Mouse (Mus musculus): ENCODE measurements around the gene Trpc6. TPM values are rescaled to one million over a fixed set of nuclear protein-coding genes. Genes with fewer than 3 reads are reported as not detected.

The Trpc6 gene
- polyA plus RNA-seq, 1 experiment = not detected

DNA sequence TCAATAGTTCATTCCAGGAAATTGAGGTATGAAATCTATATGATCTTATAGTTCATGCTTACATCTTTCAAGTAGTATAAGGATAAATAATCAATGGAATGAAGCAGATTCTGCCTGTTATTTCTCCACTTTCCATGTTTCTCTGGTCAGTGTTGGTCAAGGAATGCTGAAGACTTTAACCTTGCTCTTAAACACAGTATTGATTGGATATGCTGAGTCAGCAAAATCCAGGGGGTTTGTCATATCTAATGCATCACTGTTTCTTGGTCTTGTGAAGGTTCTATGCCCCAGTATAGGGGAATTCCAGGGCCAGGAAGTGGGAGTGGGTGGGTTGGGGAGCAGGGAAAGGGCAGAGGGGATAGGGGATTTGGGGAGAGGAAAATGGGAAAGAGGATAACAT, 111.4 kb downstream of the Trpc6 start:
- Histone ChIP-seq H3K4me1 (ENCODE audit: control insufficient read depth, insufficient read depth, low read length) (no peaks in the 10 kb centered on the region), H3K27ac (ENCODE audit: insufficient read depth, low read depth, low read length) (no peak overlapping the region), H3K4me3 (ENCODE audit: insufficient read depth, low read length) (no peak overlapping the region)
- no peak for TF ChIP-seq CTCF (IDR thresholded peaks at IDR 0.05; ENCODE audit: low read depth, low read length)
- no peak for TF ChIP-seq POLR2A (IDR thresholded peaks at IDR 0.05; ENCODE audit: borderline replicate concordance, low read depth, low read length)

- no peak for TF ChIP-seq POLR2A (IDR thresholded peaks at IDR 0.05; ENCODE audit: borderline replicate concordance, low read depth, low read length)
- TF ChIP-seq CTCF (IDR thresholded peaks at IDR 0.05; ENCODE audit: low read depth, low read length) = no peak
Measured at GRCm38 (mm10) chr9:8672944-8673343, 129.0 kb downstream of the Trpc6 start.

GRCm38 (mm10) chr9:8676607-8677006, 132.7 kb downstream of the Trpc6 start:
- no peak for TF ChIP-seq CTCF (IDR thresholded peaks at IDR 0.05; ENCODE audit: low read depth, low read length)
- TF ChIP-seq POLR2A (IDR thresholded peaks at IDR 0.05; ENCODE audit: borderline replicate concordance, low read depth, low read length) = no peak
- no peak overlapping the region for H3K4me3 ChIP-seq (ENCODE audit: insufficient read depth, low read length)
- no peaks in the 10 kb centered on the region for H3K4me1 ChIP-seq (ENCODE audit: control insufficient read depth, insufficient read depth, low read length)
- H3K27ac ChIP-seq (ENCODE audit: insufficient read depth, low read depth, low read length) = no peak overlapping the region

More at GRCm38 (mm10) chr9:8672944-8673343, 129.0 kb downstream of the Trpc6 start:
- Histone ChIP-seq H3K4me3 (ENCODE audit: insufficient read depth, low read length) (no peak overlapping the region), H3K4me1 (ENCODE audit: control insufficient read depth, insufficient read depth, low read length) (no peaks in the 10 kb centered on the region), H3K27ac (ENCODE audit: insufficient read depth, low read depth, low read length) (no peak overlapping the region)

DNA sequence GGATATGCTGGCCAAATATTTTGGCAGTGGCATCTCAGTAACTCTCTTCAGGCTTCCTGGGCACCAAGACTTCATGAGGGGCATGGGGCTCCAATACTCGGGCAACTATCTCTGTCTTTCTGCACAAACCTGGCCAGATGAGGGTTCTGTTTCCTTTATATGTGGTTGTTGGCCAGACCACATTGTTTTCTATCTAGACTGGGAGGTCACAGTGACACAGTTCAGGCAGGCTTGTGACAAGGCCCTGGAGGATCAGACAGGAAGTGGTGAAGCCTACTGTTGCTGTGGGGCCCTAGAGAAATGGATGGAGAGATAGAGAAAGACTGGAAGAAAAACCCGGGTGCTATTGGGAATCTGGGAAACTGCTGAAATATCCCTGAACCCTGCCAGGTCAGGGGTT, 149.2 kb downstream of the Trpc6 start:
- H3K27ac ChIP-seq (ENCODE audit: insufficient read depth, low read depth, low read length) = no peak overlapping the region
- no peak overlapping the region for H3K4me3 ChIP-seq (ENCODE audit: insufficient read depth, low read length)
- TF ChIP-seq POLR2A (IDR thresholded peaks at IDR 0.05; ENCODE audit: borderline replicate concordance, low read depth, low read length) (no peak), CTCF (IDR thresholded peaks at IDR 0.05; ENCODE audit: low read depth, low read length) (no peak)
- H3K4me1 ChIP-seq (ENCODE audit: control insufficient read depth, insufficient read depth, low read length) = no peaks in the 10 kb centered on the region

- TF ChIP-seq CTCF (IDR thresholded peaks at IDR 0.05; ENCODE audit: low read depth, low read length) (0 out of 2 replicates have a peak, but pooled peaks have one; percentile 33), POLR2A (IDR thresholded peaks at IDR 0.05; ENCODE audit: borderline replicate concordance, low read depth, low read length) (no peak)
- Histone ChIP-seq H3K4me3 (ENCODE audit: insufficient read depth, low read length) (no peak overlapping the region), H3K4me1 (ENCODE audit: control insufficient read depth, insufficient read depth, low read length) (no peaks in the 10 kb centered on the region)
Measured at GRCm38 (mm10) chr9:8700669-8701068, 156.7 kb downstream of the Trpc6 start.

DNA sequence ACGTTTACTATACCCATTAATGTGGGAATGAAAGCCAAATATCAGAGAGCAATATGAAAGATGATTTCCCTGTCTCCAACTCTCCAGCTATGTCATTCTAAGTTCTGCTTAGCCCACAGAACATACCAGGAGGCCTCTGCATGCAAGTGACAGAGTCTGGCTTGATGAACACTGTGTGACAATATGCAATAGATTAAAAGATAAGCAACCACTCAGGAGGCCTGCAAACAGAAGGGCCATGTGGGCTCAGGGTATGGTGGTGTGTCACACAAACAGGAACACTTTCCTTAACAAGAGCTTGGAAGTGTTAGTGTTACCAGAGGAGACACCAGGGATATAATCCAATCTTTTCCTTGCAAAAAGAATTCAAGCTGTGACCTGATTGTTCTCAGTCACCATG, 159.6 kb downstream of the Trpc6 start:
- TF ChIP-seq CTCF (IDR thresholded peaks at IDR 0.05; ENCODE audit: low read depth, low read length) (no peak), POLR2A (IDR thresholded peaks at IDR 0.05; ENCODE audit: borderline replicate concordance, low read depth, low read length) (no peak)
- no peaks in the 10 kb centered on the region for H3K4me1 ChIP-seq (ENCODE audit: control insufficient read depth, insufficient read depth, low read length)
- H3K4me3 ChIP-seq (ENCODE audit: insufficient read depth, low read length) = no peak overlapping the region
- H3K27ac ChIP-seq (ENCODE audit: insufficient read depth, low read depth, low read length) = no peak overlapping the region

More at GRCm38 (mm10) chr9:8700669-8701068, 156.7 kb downstream of the Trpc6 start:
- no peak overlapping the region for H3K27ac ChIP-seq (ENCODE audit: insufficient read depth, low read depth, low read length)

GRCm38 (mm10) chr9:8703956-8704355, 160.0 kb downstream of the Trpc6 start:
- Histone ChIP-seq H3K27ac (ENCODE audit: insufficient read depth, low read depth, low read length) (no peak overlapping the region), H3K4me3 (ENCODE audit: insufficient read depth, low read length) (no peak overlapping the region), H3K4me1 (ENCODE audit: control insufficient read depth, insufficient read depth, low read length) (no peaks in the 10 kb centered on the region)
- TF ChIP-seq CTCF (IDR thresholded peaks at IDR 0.05; ENCODE audit: low read depth, low read length) (no peak), POLR2A (IDR thresholded peaks at IDR 0.05; ENCODE audit: borderline replicate concordance, low read depth, low read length) (no peak)

DNA sequence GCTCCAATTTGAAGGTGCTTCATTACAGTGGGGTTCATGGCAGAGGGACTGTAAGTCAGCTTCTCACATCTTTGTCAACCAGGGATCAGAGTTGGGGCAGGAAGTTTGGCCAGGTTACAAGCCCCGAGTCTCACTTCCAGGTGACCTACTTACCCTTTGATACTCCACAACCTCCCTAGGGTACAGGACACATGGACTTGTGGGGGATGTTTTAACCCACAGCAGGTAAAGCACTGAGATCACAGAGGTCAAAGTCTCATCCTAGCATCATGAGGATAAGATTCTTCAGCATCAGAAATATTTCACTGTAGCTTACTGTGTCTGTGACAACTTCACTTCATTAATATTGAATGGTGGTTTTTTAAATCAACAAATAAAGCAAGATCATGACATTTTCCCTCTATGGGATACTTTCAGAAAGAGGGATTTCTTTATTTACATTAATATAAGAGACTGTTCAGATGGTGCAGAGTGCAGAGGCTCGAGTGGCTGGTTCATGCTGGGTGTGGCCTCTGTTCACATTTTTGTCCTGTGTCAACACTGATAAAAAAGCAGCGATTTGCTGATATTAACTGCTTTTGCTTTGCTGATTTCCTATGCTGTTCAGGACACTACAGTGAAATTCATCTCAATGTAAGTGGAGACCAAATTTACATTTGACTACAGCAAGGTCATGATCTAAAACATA, 166.3 kb downstream of the Trpc6 start:
- Histone ChIP-seq H3K4me3 (ENCODE audit: insufficient read depth, low read length) (no peak overlapping the region), H3K4me1 (ENCODE audit: control insufficient read depth, insufficient read depth, low read length) (no peaks in the 10 kb centered on the region), H3K27ac (ENCODE audit: insufficient read depth, low read depth, low read length) (no peak overlapping the region)
- TF ChIP-seq CTCF (IDR thresholded peaks at IDR 0.05; ENCODE audit: low read depth, low read length) (no peak), POLR2A (IDR thresholded peaks at IDR 0.05; ENCODE audit: borderline replicate concordance, low read depth, low read length) (no peak)

DNA sequence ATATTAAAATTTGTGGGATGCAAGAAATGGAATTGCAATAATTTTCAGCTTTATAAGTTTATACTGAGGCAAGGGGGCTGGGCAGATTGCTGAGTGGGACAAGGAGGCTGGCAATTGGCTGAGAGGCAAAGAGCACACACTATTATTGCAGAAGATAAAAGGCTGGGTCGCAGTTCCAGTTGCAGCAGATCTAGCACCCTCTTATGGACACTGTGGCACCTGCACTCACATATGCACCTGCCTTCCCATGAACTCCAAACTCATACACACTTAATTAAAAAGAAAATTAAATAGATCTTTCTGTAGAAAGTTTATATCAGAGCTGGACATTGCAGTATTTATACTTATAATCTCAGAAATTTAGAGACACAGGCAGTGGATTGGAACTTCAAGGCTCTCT, 175.1 kb downstream of the Trpc6 start:
- Histone ChIP-seq H3K27ac (ENCODE audit: insufficient read depth, low read depth, low read length) (no peak overlapping the region), H3K4me1 (ENCODE audit: control insufficient read depth, insufficient read depth, low read length) (no peaks in the 10 kb centered on the region), H3K4me3 (ENCODE audit: insufficient read depth, low read length) (no peak overlapping the region)
- TF ChIP-seq CTCF (IDR thresholded peaks at IDR 0.05; ENCODE audit: low read depth, low read length) = no peak
- no peak for TF ChIP-seq POLR2A (IDR thresholded peaks at IDR 0.05; ENCODE audit: borderline replicate concordance, low read depth, low read length)

DNA sequence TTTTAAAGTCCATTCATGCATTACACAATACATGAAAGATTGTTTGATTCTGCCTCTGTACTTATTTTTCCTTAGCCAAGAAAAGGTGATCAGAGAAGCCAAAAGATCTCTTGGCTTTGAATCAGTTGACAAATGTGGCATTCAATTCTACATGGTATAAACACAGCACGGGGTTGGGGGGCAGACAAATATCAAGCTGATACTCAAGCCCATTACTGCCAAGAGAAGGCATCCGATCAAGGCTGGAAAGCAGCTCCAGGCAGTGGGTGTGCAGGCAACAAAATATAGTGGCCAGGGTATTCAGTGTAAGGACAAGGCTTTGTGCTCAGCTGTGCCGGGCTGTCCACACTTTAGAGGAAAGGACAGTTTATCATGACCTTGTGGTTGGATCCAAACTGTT, 185.1 kb downstream of the Trpc6 start:
- H3K27ac ChIP-seq (ENCODE audit: insufficient read depth, low read depth, low read length) = no peak overlapping the region
- no peaks in the 10 kb centered on the region for H3K4me1 ChIP-seq (ENCODE audit: control insufficient read depth, insufficient read depth, low read length)
- H3K4me3 ChIP-seq (ENCODE audit: insufficient read depth, low read length) = no peak overlapping the region
- TF ChIP-seq CTCF (IDR thresholded peaks at IDR 0.05; ENCODE audit: low read depth, low read length) (no peak), POLR2A (IDR thresholded peaks at IDR 0.05; ENCODE audit: borderline replicate concordance, low read depth, low read length) (no peak)

Data from bone marrow macrophage, adult 2 months (primary cell).